Mouse (Mus musculus) heart, postnatal 0 days (tissue): ENCODE results near the gene Scn3a. TPM values are rescaled to one million over a fixed set of nuclear protein-coding genes. Genes with fewer than 3 reads are reported as not detected.

Experiments
- ATAC-seq: fragments of 200-750 bp; cut with Nextera tagmentation; 2 replicates; pipeline ENCODE4 v1.8.0; 2017; ENCODE audit warnings: low read depth, moderate number of reproducible peaks, moderate library complexity; ENCODE audit not compliant: insufficient read depth
- DNase-seq: peaks from one replicate; pipeline ENCODE4 v3.0.0-alpha.2; 2016; ENCODE audit warnings: low spot score
- H3K27ac ChIP-seq: fragments of 300-500 bp; sonication (generic); 2 replicates; pipeline ENCODE4 v1.5.1; 2014; ENCODE audit warnings: low read depth, mild to moderate bottlenecking
- H3K27me3 ChIP-seq: fragments of 300-500 bp; sonication (generic); 2 replicates; pipeline ENCODE4 v1.6.1; 2014; ENCODE audit warnings: low read length, mixed read lengths; ENCODE audit not compliant: control insufficient read depth, insufficient read depth
- H3K36me3 ChIP-seq: fragments of 300-500 bp; sonication (generic); replicated peaks from 2 replicates; pipeline ENCODE4 v1.6.1; 2014; ENCODE audit warnings: low read length, mixed read lengths; ENCODE audit not compliant: control insufficient read depth, insufficient read depth
- H3K4me1 ChIP-seq: fragments of 300-500 bp; sonication (generic); 2 replicates; pipeline ENCODE4 v1.6.1; 2014; ENCODE audit warnings: antibody characterized with exemption; ENCODE audit not compliant: control insufficient read depth, insufficient read depth
- H3K4me2 ChIP-seq: fragments of 300-500 bp; sonication (generic); 2 replicates; pipeline ENCODE4 v1.6.1; 2014; ENCODE audit warnings: low read depth, mild to moderate bottlenecking, low read length, moderate library complexity
- H3K4me3 ChIP-seq: fragments of 300-500 bp; sonication (generic); 2 replicates; pipeline ENCODE4 v1.5.1; 2014; ENCODE audit warnings: low read depth, low read length
- H3K9ac ChIP-seq: fragments of 300-500 bp; sonication (generic); replicated peaks from 2 replicates; pipeline ENCODE4 v1.6.1; 2014; ENCODE audit warnings: low read depth, low read length, mixed read lengths
- H3K9me3 ChIP-seq: fragments of 300-500 bp; sonication (generic); replicated peaks from 2 replicates; pipeline ENCODE4 v1.6.1; 2016; ENCODE audit warnings: low read length; ENCODE audit not compliant: control insufficient read depth
- CTCF ChIP-seq: IDR thresholded peaks from 2 replicates; pipeline ENCODE4 v1.5.1; 2016; ENCODE audit warnings: antibody characterized with exemption, control low read depth, low read depth
- EP300 ChIP-seq: IDR thresholded peaks from 2 replicates; pipeline ENCODE4 v1.6.1; 2016; ENCODE audit warnings: antibody characterized with exemption, low read depth
- WGBS: fragments of 180-500 bp; shearing (Covaris S2); extraction: QIAGEN DNeasy Blood & Tissue Kit; methylation state at CpG from one replicate; pipeline ENCODE4 v1.1.7; 2014; 5-methylcytosine and 5-hydroxymethylcytosine counted together
- polyA plus RNA-seq: library from polyadenylated mRNA; unstranded; fragments of >200 nt; fragmentation: Nextera tagmentation; extraction: Ambion mirVana; gene quantifications from 2 replicates; pipeline ENCODE4 v1.2.1, GENCODE M21; 2015
- total RNA-seq: library from RNA; depleted of rRNA; stranded (reverse); fragments of >200 nt; gene quantifications from 2 replicates; pipeline ENCODE4 v1.2.3, GENCODE M21; 2014; ENCODE audit warnings: low replicate concordance

Gene Scn3a
- total and polyA plus RNA-seq, 2 experiments from 2014 or later = 0.23 to 0.42 TPM

DNA sequence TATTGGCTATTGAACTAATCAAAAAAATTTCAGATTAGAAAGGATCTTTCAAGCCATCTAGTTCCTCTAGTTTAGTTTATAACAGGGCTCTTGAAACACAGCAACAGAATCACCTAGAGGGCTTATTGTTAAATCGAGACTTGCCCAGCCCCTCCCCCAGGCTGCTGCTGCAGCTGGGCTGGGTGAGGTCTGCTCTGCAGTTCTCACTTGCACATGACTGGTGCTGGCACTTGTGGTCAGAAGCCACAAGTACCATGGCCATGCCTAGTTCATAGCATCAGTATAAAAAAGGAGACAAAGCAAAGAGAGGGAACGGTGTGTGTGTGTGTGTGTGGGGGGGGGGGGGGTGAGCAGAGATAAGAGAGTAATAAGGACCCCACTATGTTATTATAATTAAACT lies 15.7 kb downstream of the Scn3a start:
- Histone ChIP-seq H3K27me3 (no peaks in the 10 kb centered on the region), H3K9ac (no peak overlapping the region), H3K36me3 (no peaks in the 10 kb centered on the region), H3K4me3 (no peak overlapping the region), H3K9me3 (no peaks in the 10 kb centered on the region), H3K27ac (no peak overlapping the region), H3K4me1 (no peaks in the 10 kb centered on the region), H3K4me2 (no peak overlapping the region)
- WGBS = 29% methylated on average over 2 of the region's 2 CpGs
- TF ChIP-seq EP300 = no peak
- TF ChIP-seq CTCF = no peak
- ATAC-seq (no peak), DNase-seq (no peak)

- TF ChIP-seq CTCF (no peak), EP300 (no peak)
- no peaks in the 10 kb centered on the region for H3K27me3 ChIP-seq
- 93% methylated on average over 3 of the region's 3 CpGs for WGBS
- H3K4me1 ChIP-seq = no peaks in the 10 kb centered on the region
- no peak overlapping the region for H3K9ac ChIP-seq
- no peaks in the 10 kb centered on the region for H3K36me3 ChIP-seq
- no peak for ATAC-seq
- H3K4me3 ChIP-seq = no peak overlapping the region
- H3K9me3 ChIP-seq = no peaks in the 10 kb centered on the region
- no peak overlapping the region for H3K27ac ChIP-seq
- H3K4me2 ChIP-seq = no peak overlapping the region
- no peak for DNase-seq
Measured at GRCm38 (mm10) chr2:65550564-65550963, 16.9 kb downstream of the Scn3a start.

- TF ChIP-seq EP300 = no peak
- TF ChIP-seq CTCF = no peak
- WGBS = 83% methylated on average over 6 of the region's 6 CpGs
- ATAC-seq = no peak
Measured at GRCm38 (mm10) chr2:65548665-65549064, 18.8 kb downstream of the Scn3a start.

GRCm38 (mm10) chr2:65547341-65547740 lies 20.1 kb downstream of the Scn3a start:
- ATAC-seq (no peak), DNase-seq (no peak)
- Histone ChIP-seq H3K4me3 (no peak overlapping the region), H3K9me3 (no peaks in the 10 kb centered on the region), H3K9ac (no peak overlapping the region), H3K27ac (no peak overlapping the region), H3K36me3 (no peaks in the 10 kb centered on the region), H3K4me2 (no peak overlapping the region), H3K27me3 (no peaks in the 10 kb centered on the region), H3K4me1 (no peaks in the 10 kb centered on the region)
- no peak for TF ChIP-seq EP300
- TF ChIP-seq CTCF = no peak
- WGBS = 70% methylated on average over 4 of the region's 4 CpGs

More at GRCm38 (mm10) chr2:65548665-65549064, 18.8 kb downstream of the Scn3a start:
- H3K9me3 ChIP-seq = no peaks in the 10 kb centered on the region
- H3K9ac ChIP-seq = no peak overlapping the region
- H3K36me3 ChIP-seq = no peaks in the 10 kb centered on the region
- DNase-seq = no peak
- H3K4me3 ChIP-seq = no peak overlapping the region
- H3K27me3 ChIP-seq = no peaks in the 10 kb centered on the region
- H3K27ac ChIP-seq = no peak overlapping the region
- no peak overlapping the region for H3K4me2 ChIP-seq
- no peaks in the 10 kb centered on the region for H3K4me1 ChIP-seq

- Histone ChIP-seq H3K27ac (no peak overlapping the region), H3K4me1 (peaks cover 5% of the 10 kb centered on the region; the same call in 1 of the 2 replicates), H3K9ac (no peak overlapping the region), H3K27me3 (no peaks in the 10 kb centered on the region), H3K36me3 (no peaks in the 10 kb centered on the region), H3K9me3 (no peaks in the 10 kb centered on the region), H3K4me3 (no peak overlapping the region), H3K4me2 (no peak overlapping the region)
- WGBS = 76% methylated on average over 10 of the region's 10 CpGs
- DNase-seq (no peak), ATAC-seq (no peak)
- TF ChIP-seq EP300 = no peak
- TF ChIP-seq CTCF = no peak
Measured at GRCm38 (mm10) chr2:65542906-65543592, 24.4 kb downstream of the Scn3a start.

DNA sequence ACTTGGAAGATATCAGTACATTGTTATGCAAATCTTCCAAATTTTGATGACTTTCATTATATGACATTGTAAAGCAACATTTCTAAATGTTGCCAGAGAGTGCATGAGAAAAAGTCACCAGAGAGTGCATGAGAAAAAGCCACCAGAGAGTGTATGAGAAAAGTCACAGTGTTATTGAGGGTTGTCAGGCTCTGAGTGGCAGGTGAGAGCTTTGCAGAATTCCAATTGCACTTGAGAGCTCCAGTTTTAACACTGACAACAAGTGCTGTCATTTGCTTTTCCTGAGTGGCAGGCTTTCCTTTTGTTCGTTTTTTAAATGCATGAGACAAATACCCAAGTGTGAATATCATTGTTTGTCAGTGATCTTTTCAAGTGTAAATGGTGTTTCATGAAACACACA lies 25.6 kb downstream of the Scn3a start:
- Histone ChIP-seq H3K4me1 (peaks cover 8% of the 10 kb centered on the region; the same call in 1 of the 2 replicates), H3K4me3 (no peak overlapping the region), H3K27me3 (no peaks in the 10 kb centered on the region), H3K36me3 (no peaks in the 10 kb centered on the region), H3K9me3 (no peaks in the 10 kb centered on the region), H3K27ac (no peak overlapping the region), H3K4me2 (no peak overlapping the region), H3K9ac (no peak overlapping the region)
- ATAC-seq = no peak
- TF ChIP-seq CTCF = no peak
- TF ChIP-seq EP300 = no peak
- 20% methylated on average over 1 of the region's 1 CpGs for WGBS
- peak; percentile 11 for DNase-seq
